In genomic region chr2:84919601-84920108, GRCm38 (mm10) we compare ENCODE assay signal across 17 mouse cellular contexts. TPM values are rescaled to one million over a fixed set of nuclear protein-coding genes. Genes with fewer than 3 reads are reported as not detected.
"Had no signal": no experiment of that assay in that cellular context is flagged by ENCODE, and none has a peak within 500 bp of the region (broad histone marks: within the 10 kb centered on the region; RNA-seq: fewer than 3 reads in every experiment).

No protein-coding gene starts in this region.

- H3K4me2 ChIP-seq: lung, embryonic 14.5 days; midbrain, embryonic 12.5 days; midbrain, embryonic 15.5 days; neural tube, embryonic 12.5 days; stomach, embryonic 15.5 days had no signal

- H3K9ac ChIP-seq: lung, embryonic 14.5 days; midbrain, embryonic 12.5 days; midbrain, embryonic 15.5 days; neural tube, embryonic 12.5 days; stomach, embryonic 15.5 days had no signal

- H3K4me1 ChIP-seq: midbrain, embryonic 10.5 days; midbrain, embryonic 12.5 days; midbrain, embryonic 15.5 days; neural tube, embryonic 12.5 days had no signal

- H3K27ac ChIP-seq: midbrain, embryonic 10.5 days; midbrain, embryonic 12.5 days; midbrain, embryonic 15.5 days; neural tube, embryonic 12.5 days; stomach, embryonic 15.5 days; stomach, postnatal 0 days had no signal

- ATAC-seq: midbrain, embryonic 15.5 days had no signal

- H3K4me3 ChIP-seq: midbrain, embryonic 10.5 days; midbrain, embryonic 12.5 days; midbrain, embryonic 15.5 days; neural tube, embryonic 12.5 days; stomach, embryonic 15.5 days had no signal

- DNase-seq: lung, embryonic 14.5 days; lung, postnatal 10 days; lung, postnatal 4 days; right cerebral cortex, postnatal 14 days; thymus, adult 2 months; thymus, postnatal 25 days; thymus, postnatal 4 days had no signal

- H3K27me3 ChIP-seq: midbrain, embryonic 12.5 days; midbrain, embryonic 15.5 days; neural tube, embryonic 12.5 days; stomach, embryonic 15.5 days had no signal

- H3K36me3 ChIP-seq: midbrain, embryonic 10.5 days; midbrain, embryonic 12.5 days; midbrain, embryonic 15.5 days; neural tube, embryonic 12.5 days; stomach, embryonic 15.5 days had no signal

- H3K9me3 ChIP-seq: midbrain, embryonic 15.5 days; neural tube, embryonic 12.5 days; stomach, embryonic 15.5 days had no signal

RNA-seq across cellular contexts. Expression of gene Rtn4rl2, which starts 33.1 kb away (rescaled TPM):
- total RNA-seq: megakaryocyte, adult 5-6 weeks; megakaryocyte-erythroid progenitor cell, adult 5-6 weeks; monocyte, adult 5-6 weeks; neutrophil, adult 5-6 weeks had no signal
